Mouse (Mus musculus) cerebellum, adult 8-10 months (tissue): Measurements from ENCODE around the gene U2af2.
"Not testable (repeated sequence)": the region's sequence is repeated elsewhere in the genome, so short reads cannot be mapped to it uniquely, and the experiment has no call there.

Source experiments
- DNase-seq: peaks from one replicate; pipeline ENCODE4 v3.0.0; 2022

The U2af2 gene

DNA sequence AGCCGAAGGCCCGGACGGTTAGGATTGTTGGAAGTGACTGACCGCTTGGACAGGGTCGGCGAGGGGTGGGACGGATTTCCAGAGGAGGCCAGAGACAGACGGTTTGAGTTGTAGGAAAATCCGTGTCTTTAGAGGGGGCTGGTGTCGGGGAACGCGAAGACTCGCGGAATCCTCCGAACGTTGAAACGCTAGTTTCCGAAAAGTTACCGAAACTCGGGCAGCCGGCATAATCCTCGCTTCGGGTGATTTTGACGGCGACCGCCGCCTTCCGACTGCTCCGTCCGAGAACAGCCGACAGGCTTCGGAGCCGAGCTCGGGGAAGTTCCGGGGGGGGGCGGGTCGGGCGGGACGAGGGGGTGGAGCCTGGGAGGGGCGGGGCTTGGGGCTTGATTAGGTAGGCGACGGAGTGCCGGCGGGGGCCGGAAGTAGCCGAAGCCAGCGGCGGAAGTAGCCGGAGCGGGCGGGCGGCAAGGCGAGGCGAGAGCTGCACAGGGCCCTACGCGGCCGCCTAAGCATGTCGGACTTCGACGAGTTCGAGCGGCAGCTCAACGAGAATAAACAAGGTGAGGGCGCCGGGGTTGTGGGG, at the start of gene U2af2:
U2af2 (plus strand) TSS at position 370 of the 586 bp plus-strand sequence.
- DNase-seq: peak; percentile 93

DNA sequence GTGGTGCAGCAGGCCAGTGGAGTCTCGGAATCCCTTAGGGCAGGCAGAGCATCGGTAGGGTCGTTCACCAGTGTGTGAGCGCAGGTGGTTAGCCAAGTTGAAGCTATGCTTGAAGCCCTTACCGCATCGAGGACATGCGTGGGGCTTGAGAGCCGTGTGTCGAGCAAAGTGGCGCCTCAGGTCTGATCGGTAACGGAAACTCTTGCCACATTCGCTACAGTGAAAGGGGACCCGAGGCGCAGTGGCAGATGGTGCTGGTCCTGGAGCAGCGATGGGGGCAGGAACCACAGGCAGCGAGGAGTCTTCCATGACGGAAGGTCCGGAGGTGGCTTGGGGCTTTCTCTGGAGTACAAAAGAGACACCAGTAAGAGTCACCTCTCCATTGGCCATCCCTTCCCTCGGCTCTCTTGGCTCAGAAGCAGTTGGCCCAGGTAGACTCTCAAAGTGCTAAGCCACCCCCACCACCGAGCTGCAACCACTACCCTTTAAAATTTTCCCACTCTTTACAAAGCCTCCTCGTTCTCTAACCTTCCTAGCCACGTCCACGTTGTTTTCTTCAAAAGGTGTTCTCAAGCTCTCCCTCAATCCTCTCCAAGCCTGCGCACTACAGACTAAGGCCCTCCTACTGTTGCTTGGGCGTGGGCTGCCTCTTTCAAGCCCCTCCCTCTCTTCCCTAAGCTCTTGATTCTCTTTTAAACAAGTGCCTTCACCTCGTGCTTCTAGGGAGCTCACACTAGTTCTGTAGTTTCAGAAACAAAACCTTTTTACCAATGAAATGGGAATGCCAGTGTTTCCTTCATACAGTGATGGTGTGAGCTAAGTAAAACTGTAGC, 49.0 kb upstream of the U2af2 start:
- no peak for DNase-seq

DNA sequence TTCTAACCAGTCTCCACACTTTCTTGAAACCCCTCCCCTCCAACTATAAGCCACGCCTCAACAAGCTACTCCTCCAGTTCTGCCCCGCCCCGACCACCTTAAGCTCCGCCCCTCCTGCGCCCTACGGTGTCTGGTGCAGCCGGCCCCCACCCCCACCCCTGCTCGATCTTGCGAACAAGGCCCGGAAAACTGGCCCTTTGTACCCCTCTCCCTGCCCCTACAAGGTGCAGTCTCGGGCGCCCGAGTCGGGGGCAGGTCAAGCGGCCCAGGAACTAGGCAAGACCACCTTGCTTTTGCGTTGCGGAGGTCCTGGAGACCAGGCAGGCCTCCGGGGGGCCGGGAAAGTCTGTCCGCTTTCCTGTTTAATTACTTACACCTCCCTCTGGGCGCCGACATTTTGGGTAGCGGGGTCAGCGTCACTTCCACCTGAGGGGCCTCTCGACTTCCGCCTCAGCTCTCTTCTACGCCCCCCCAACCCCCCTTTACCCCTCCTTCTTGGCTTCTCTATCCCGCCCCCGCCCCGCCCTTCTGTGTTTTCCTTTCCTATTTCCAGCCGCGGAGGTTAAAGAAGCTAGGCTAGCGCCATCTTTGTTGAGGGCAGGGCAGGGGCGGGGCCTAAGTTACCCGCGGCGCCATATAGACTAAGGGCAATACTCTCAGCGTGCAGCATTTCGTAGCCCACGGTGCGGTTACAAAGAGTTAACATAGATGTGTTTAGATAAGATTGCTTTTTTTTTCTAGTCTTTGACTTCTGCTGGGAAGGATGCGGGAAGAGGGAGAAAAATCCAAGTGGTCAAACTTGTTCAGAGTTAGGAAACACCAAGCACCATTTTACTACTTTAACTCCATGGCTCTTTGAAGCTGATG, 47.5 kb upstream of the U2af2 start, which contains the start of the genes Zfp524 and Fiz1:
Zfp524 (plus strand) TSS at position 165 of the 867 bp plus-strand sequence.
Fiz1 (minus strand) TSS at position 447 of the 867 bp plus-strand sequence.
- DNase-seq: peak; percentile 96

DNA sequence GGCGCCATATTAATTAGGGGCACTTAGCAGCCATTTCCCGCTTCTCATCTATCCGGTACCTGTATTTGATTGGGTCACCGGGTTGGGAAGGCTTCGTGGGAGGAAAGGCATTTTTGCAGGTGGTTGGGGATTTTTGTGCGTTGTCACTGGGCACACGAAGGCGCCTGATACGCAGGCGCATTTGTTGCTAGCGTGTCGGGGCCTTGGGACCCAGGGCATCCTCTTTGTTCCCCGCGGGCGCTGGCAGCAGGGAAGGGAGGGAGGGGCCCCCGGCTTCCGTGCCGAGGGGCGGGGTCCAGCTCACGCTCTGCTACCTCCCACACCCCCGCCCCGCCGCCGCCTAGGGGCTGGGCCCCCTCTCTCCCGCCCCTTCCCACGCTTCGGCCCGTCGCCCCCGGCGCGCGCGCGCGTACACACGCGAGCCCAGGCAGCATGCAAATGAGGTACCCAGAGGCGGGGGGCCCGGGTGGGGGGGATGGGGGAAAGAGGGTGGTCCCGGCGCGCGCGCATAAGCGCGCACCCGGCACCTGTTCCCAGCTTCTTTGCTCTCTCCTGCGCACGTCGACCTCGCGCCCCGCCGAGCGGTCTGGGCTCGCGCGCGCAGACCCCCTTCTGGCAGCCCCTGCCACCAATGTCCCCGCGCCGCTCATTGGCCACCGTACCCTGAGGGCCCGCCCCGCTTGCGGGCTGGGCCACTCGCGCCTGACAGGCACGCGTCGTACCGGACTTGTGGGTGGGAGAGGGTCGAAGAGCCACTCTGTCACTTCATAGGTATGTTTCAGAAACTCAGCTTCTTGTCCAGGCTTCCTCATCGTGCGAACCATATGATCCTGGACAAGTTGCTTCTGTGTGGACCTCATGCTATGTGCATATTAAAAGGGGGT, 46.6 kb upstream of the U2af2 start, which contains the start of gene Gm44973:
Gm44973 (plus strand) TSS at position 379 of the 884 bp plus-strand sequence.
- DNase-seq: peak; percentile 88

DNA sequence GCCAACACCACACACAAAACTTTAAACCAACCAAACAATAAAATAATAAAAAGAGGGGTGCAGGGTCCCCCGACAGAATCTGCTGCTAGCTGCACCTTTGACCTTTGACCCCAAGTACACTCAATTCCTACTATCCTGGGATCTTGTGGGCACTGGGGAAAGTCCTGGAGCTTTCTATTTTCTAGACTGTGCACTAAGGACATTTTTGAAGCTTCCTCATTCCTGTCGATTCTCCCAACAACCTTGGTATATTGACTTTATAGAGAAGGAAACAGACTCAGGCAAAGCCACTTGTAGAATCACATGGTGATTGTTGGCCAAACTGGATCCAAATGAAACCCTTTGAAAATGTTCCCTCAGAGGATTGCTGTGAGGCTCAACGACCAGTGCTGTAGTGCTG, 45.9 kb upstream of the U2af2 start:
- no peak for DNase-seq

DNA sequence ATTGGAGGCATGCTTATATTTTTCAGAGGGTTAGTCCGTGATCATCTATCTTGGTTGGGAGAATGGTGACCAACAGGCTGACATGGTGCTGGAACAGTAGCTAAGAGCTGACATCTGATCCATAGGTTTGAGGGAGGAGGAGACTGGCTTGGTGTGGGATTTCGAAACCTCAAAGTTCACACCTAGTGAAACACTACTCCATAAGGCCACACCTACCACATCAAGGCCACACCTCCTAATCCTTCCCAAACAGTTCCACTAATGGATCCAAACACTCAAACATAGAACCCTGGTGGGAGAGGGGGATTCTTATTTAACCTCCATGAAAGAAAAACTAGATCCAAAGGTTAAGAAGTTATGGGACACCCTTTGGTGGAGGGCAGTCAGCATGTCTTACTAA, 45.0 kb upstream of the U2af2 start:
- no peak for DNase-seq

DNA sequence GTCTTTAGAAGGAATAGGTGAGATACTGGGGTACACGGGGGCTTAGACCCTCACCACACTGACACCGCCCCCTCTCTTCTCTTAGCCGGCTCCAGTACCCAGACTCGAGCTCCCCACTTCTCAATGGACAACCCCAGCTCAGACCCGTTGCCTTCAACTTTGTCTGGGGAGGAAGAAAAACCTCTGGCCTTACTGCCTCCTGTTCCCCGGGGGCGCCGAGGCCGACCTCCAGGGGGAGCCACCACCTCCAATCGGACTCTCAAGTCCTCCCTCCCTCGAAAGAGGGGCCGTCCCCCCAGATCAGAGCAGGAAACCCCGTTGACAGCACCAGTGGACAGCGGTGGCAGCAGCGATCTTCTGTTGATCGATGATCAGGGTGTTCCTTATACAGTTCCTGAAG, 44.6 kb upstream of the U2af2 start:
- no peak for DNase-seq

DNA sequence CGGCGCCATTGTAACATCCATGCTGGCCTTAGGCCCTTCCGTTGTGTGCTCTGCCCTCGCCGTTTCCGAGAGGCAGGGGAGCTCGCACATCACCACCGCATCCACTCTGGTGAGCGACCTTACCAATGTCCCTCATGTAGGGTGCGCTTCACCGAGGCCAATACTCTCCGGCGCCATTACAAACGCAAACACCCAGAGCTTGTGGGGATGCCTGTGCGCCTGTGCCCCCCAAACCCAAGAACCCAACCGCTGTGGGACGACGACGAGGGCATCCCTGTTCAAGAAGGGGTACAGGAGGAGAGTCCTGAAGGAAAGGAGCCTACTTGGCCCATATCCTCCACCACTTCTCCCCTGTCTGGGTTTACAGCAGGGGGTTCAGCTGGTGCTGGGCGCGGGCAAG, 44.0 kb upstream of the U2af2 start:
- DNase-seq: no peak

DNA sequence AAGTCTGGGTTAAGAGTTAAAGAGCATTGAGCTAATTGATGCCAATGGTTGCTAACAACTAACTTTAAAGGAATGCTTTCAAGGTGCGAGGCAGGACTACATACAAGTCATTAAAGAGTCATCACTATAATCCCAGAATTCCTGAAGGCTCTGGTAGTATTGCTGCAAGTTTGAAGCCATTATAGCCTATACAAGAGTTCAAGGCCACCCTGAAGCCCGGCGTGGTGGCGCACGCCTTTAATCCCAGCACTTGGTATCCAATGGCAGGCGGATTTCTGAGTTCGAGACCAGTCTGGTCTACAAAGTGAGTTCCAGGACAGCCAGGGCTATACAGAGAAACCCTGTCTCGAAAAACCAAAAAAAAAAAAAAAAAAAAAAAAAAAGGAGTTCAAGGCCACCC, 42.4 kb upstream of the U2af2 start:
- not testable (repeated sequence) for DNase-seq

DNA sequence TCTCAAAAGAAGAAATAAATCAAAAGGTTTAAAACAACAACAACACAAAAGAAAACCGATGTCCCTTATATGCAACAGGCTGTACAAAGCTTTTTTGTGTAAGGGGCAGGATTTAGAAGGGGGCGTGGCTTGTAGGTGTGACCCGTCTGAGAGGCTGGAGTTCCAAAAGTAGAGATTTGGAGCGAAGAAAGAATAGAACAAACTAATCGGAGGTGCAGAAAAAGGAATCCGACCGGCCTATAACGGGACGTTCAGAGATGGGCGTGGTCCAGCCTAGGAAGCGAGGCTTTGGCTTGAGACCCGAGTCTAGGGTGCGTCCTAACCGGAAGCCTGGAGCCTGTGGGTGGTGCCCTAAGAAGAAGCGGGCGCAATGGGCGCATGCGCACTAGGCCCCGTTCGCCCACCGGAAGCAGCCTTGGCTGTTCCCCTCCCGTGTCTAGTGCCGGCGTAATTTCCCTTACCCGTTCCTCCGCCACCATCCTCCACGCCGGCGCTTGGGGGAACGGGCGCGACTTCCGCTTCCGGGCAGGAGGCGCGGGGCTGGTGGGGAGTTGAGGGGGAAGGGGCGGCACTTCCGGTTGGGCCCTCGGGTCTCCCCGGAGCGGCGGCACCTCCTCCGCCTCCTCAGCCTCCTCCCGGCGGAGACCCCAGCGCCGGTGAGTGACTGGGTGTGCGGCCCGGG, 41.8 kb upstream of the U2af2 start, which contains the start of the genes Zfp865 and Ccdc106:
Zfp865 (plus strand) TSS at position 377 of the 682 bp plus-strand sequence.
Ccdc106 (plus strand) TSS at position 554 of the 682 bp plus-strand sequence.
- peak; percentile 97 for DNase-seq

DNA sequence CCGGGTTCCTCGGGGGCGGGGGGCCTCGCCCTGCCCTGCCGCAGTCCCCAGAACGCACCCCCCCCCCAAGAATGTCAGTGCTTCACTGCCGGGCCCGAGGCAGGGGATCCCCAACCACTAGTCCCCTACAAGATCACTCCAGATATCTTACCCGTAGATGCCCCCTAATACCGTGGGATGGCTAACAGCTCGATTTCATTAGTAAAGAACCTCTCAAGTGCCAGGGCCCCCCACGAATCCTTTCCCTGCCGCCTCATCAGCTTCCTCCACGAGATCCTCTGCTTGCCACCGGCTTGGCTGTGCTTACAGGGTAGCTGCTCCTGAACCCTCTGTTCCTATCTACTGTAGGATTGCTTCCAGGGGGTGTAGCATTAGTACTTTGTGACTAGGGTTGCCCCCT, 41.3 kb upstream of the U2af2 start:
- peak; percentile 58 for DNase-seq

DNA sequence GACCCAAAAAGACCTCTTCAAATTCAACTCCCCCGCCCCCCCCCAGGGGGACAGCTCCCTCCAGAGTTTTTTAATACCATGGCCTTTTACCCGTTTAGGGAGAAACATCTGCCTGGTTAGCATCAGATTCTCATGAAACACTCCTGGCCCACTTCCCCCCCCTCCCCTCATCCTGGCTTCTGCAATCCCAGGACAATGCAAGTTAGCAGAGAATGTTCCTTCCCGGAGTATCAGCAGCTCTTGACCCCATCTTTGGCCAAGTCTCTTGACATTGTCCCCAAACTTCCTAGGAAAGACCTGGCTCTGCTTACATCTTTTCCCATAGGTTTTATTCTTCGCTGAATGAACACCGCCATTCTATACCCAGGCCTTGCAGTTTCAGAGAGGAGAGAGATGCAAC, 40.7 kb upstream of the U2af2 start:
- DNase-seq: no peak

DNA sequence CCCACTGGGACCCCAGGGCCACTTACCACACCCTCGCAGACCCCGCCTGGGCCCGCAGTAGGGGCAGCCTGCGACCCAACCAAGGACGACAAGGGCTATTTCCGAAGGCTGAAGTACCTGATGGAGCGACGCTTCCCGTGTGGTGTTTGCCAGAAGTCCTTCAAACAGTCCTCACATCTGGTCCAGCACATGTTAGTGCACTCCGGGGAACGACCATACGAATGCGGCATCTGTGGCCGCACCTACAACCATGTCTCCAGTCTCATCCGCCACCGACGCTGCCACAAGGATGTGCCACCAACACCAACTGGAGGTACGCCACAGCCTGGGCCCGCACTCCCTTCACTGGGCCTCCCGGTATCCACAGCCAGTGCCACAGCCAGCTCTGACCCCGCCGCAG, 32.4 kb upstream of the U2af2 start:
- DNase-seq: no peak

DNA sequence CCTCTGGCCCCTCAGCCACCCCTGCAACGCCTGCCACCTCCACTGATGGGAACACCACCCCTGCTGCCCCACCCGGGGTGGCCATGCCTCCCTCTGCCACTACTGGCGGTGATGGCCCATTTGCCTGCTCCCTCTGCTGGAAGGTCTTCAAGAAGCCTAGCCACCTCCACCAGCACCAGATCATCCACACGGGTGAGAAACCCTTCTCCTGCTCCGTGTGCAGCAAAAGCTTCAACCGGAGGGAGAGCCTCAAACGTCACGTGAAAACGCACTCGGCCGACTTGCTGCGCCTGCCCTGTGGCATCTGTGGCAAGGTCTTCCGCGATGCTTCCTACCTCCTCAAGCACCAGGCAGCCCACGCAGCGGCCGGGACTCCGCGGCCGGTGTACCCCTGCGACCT, 32.0 kb upstream of the U2af2 start:
- no peak for DNase-seq

DNA sequence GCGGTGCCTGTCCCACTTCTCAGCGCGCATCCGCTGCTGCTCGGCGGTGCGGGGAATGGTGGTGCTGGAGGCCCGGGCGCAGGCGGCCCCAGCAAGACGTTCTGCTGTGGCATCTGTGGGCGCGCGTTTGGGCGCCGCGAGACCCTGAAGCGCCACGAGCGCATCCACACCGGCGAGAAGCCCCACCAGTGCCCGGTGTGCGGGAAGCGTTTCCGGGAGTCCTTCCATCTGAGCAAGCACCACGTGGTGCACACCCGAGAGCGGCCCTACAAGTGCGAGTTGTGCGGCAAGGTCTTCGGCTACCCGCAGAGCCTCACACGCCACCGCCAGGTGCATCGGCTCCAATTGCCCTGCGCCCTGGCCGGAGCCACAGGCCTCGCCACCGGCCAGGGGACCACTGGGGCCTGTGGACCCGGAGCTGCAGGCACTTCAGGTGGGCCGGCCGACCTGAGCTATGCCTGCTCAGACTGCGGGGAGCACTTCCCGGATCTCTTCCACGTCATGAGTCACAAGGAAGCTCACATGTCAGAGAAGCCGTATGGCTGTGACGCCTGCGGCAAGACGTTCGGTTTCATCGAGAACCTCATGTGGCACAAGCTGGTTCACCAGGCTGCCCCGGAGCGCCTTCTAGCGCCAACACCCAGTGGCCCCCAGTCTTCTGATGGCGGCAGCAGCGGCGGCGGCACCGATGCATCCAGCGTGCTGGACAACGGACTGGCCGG, 31.2 kb upstream of the U2af2 start:
- no peak for DNase-seq

DNA sequence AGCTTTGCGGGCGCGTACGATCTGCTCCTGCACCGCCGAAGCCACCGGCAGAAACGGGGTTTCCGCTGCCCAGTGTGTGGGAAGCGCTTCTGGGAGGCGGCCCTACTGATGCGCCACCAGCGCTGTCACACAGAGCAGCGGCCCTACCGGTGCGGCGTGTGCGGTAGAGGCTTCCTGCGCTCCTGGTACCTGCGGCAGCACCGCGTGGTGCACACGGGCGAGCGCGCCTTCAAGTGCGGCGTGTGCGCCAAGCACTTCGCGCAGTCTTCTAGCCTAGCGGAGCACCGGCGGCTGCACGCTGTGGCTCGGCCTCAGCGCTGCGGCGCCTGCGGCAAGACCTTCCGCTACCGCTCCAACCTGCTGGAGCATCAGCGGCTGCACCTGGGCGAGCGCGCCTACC, 30.4 kb upstream of the U2af2 start:
- DNase-seq: no peak

DNA sequence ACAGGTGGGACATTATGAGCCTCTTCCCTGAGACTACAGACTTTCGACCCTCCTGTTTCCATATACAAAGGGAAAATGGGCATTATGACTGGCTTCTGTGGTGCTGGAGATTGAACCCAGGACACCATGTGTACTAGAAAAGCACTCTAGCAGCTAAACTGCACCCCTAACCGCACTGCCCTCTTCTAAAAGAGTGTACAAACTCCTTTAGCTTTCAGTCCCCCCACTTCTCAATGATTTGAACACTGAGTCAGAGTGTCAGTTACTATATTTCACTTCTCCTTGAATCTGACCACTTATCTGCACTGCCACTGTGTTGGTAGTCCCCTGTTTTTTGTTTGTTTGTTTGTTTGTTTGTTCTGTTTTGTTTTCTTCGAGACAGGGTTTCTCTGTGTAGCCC, 28.1 kb upstream of the U2af2 start, which contains the start of gene 4632433K11Rik:
4632433K11Rik (plus strand) TSS at position 301 of the 400 bp plus-strand sequence.
- no peak for DNase-seq

DNA sequence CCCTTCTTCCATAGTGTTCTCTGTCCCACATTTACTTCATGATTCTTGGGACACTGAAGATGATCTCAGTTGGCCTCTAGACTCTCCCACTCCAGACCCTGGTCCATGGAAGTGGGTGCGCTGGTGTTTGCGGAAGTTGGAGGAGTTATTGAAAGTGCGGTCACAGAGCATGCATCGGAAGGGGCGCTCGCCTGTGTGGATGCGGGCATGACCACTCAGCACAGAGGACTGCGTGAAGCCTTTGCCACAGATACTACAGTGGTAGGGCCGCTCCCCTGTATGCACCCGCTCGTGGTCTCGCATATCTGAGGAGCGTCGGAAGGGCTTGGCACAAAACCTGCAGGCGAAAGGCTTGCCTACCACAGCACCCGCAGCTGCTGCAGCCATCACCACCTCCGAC, 26.3 kb upstream of the U2af2 start:
- no peak for DNase-seq

DNA sequence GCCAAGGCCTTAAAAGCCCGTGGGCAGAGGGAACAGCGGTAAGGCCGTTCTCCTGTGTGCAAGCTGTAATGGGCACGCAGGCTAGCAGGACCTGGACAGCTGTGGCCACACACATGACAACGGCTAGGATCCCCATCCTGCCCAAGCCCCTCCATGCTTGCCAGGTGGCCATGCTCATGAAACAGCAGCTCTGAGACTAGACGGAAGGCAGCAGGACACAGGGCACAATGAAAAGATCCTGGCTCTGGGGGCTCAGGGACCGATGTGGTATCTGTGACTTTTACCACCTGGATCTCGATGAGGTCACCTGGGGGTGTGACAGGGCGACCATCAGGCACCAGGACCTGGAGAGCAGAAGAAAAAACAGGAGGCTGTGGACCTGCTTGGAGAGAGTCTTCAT, 25.8 kb upstream of the U2af2 start:
- no peak for DNase-seq

DNA sequence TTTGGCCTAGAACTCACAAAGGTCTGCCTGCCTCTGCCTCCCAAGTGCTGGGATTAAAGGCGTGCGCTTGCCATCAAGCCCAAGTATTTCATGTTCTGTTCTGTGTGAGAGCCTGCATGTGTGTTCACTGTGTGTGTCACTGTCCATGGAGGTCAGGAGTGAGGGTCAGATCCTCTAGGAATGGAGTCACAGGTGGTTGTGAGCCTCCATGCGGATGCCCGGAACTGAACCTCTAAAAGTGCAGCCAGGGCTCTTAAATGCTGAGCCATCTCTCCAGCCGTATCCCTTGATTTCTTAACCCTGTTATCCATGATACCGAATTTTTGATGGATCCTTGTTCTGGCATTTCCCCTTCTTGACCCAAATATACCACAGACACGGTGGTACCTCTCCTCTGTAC, 24.9 kb upstream of the U2af2 start:
- no peak for DNase-seq

DNA sequence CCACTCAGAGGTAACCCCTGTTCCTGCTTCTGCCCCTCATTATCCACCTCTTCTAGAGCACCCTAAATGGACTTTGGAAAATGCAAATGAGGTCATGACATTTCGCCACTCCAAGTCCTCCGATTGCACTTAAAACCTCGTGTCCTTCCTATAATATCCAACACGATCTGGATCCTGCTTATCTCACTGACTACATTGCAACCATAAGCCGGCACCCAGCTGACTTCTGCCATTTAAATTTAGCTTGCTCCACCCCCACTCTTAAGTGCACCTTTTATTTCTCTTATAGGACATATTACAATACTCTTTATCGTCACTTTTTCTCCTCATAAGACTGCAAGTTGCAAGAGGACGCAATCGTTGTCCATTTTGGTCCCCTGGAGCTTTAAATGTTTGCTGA, 24.5 kb upstream of the U2af2 start:
- no peak for DNase-seq
